Mouse (Mus musculus) hindbrain, embryonic 13.5 days (tissue): ENCODE results near the gene Arfgap2. TPM values are rescaled to one million over a fixed set of nuclear protein-coding genes. Genes with fewer than 3 reads are reported as not detected.
A peak's percentile ranks its signal among the peaks of the same experiment; 100 is the strongest.

Source experiments
- ATAC-seq: fragments of 200-750 bp; cut with Nextera tagmentation; 2 replicates; pipeline ENCODE4 v1.8.0; 2017; ENCODE audit warnings: moderate TSS enrichment; ENCODE audit not compliant: low FRiP score
- H3K27ac ChIP-seq: fragments of 300-500 bp; sonication (generic); 2 replicates; pipeline ENCODE4 v1.5.1; 2015; ENCODE audit warnings: inconsistent platforms, mild to moderate bottlenecking, moderate library complexity
- H3K27me3 ChIP-seq: fragments of 300-500 bp; sonication (generic); 2 replicates; pipeline ENCODE4 v1.6.1; 2015; ENCODE audit warnings: mild to moderate bottlenecking, inconsistent platforms
- H3K36me3 ChIP-seq: fragments of 300-500 bp; sonication (generic); 2 replicates; pipeline ENCODE4 v1.6.1; 2015; ENCODE audit warnings: mild to moderate bottlenecking, inconsistent platforms
- H3K4me1 ChIP-seq: fragments of 300-500 bp; sonication (generic); replicated peaks from 2 replicates; pipeline ENCODE4 v1.6.1; 2015; ENCODE audit warnings: inconsistent platforms
- H3K4me2 ChIP-seq: fragments of 300-500 bp; sonication (generic); 2 replicates; pipeline ENCODE4 v1.6.1; 2015; ENCODE audit warnings: inconsistent platforms, mild to moderate bottlenecking, moderate library complexity
- H3K4me3 ChIP-seq: fragments of 300-500 bp; sonication (generic); 2 replicates; pipeline ENCODE4 v1.5.1; 2015; ENCODE audit warnings: mild to moderate bottlenecking, inconsistent platforms
- H3K9ac ChIP-seq: fragments of 300-500 bp; sonication (generic); 2 replicates; pipeline ENCODE4 v1.6.1; 2015; ENCODE audit warnings: mild to moderate bottlenecking, inconsistent platforms
- H3K9me3 ChIP-seq: fragments of 300-500 bp; sonication (generic); 2 replicates; pipeline ENCODE4 v1.6.1; 2016; ENCODE audit warnings: inconsistent platforms
- WGBS: fragments of 180-500 bp; shearing (Covaris S2); methylation state at CpG from one replicate; pipeline ENCODE4 v1.1.7; 2015; 5-methylcytosine and 5-hydroxymethylcytosine counted together
- polyA plus RNA-seq: library from polyadenylated mRNA; unstranded; fragments of >200 nt; fragmentation: Nextera tagmentation; extraction: Ambion mirVana; gene quantifications from 2 replicates; pipeline ENCODE4 v1.2.1, GENCODE M21; 2015

The Arfgap2 gene
- polyA plus RNA-seq, 1 experiment from 2014 or later, result 69.4 TPM

DNA sequence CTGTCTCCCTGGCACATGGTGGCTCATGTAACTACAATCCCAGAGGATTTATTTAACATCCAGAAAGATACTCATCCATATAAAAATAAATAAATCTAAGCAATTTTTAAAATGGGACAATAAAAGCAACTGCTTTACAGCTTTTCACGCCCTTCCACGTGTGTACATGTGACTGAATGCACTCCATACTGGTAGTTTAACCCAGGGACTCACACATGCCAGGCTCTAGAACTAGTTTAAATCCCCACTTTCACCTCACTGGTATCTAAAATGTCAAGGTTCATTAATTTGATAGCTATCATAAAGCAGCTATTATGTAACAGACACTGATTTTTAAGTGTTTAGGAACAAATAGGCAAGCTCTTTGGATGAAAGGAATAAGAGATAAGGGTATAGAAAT, 57.1 kb downstream of the Arfgap2 start:
- no peak overlapping the region for H3K27ac ChIP-seq
- H3K36me3 ChIP-seq, result no peaks in the 10 kb centered on the region
- no peak overlapping the region for H3K9ac ChIP-seq
- no peaks in the 10 kb centered on the region for H3K9me3 ChIP-seq
- no peak overlapping the region for H3K4me2 ChIP-seq
- peaks cover 13% of the 10 kb centered on the region for H3K4me1 ChIP-seq
- WGBS, result 91% methylated on average over 2 of the region's 2 CpGs
- H3K4me3 ChIP-seq, result no peak overlapping the region
- no peak for ATAC-seq
- H3K27me3 ChIP-seq, result no peaks in the 10 kb centered on the region

DNA sequence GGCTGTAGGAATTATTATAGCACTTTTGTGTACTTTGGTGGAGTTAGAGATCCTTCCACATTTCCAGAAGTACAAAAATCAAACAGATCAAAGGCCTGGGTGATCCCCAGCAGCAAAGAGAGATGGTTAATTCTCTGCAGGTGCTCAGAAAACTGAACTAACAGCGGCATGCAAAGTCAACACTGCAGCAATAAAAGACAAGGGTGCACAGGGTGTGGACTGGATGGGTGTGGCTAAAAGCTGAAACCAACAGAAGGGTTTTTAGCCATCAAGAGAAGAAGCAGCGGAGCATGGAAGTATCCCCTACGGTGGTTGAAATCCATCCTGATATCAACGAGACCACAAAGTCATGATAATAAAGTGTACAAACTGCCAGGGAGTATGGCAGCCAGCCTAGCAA, 57.7 kb downstream of the Arfgap2 start:
- WGBS, result 79% methylated on average over 4 of the region's 4 CpGs
- ATAC-seq, result no peak
- Histone ChIP-seq H3K36me3 (no peaks in the 10 kb centered on the region), H3K4me3 (no peak overlapping the region), H3K9me3 (no peaks in the 10 kb centered on the region), H3K4me2 (no peak overlapping the region), H3K4me1 (peaks cover 18% of the 10 kb centered on the region), H3K27me3 (no peaks in the 10 kb centered on the region), H3K9ac (no peak overlapping the region), H3K27ac (no peak overlapping the region)

DNA sequence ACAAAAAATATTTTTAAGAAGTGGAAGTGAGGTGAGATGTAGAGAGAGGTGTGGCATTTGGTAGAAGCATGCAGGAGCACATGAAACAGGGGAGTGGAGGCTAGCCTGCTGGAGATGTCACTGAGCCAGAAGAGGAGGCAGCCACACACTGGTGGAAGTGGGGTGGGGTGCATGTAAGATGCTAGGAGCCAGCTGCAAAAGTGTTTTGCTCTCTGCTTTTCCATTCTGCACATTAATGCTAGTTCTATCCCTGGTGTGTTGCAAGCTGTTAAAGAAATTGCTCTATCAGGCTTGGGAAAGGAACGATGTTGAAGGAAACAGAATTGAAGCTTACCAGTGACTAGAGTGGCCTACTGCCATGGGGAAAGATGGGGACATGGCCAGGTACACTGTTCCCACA, 59.6 kb downstream of the Arfgap2 start:
- Histone ChIP-seq H3K27me3 (no peaks in the 10 kb centered on the region), H3K36me3 (no peaks in the 10 kb centered on the region), H3K27ac (peak overlapping the region; percentile 31; the same call in 1 of the 2 replicates), H3K4me2 (no peak overlapping the region), H3K9me3 (no peaks in the 10 kb centered on the region), H3K4me3 (no peak overlapping the region), H3K4me1 (peaks cover 31% of the 10 kb centered on the region), H3K9ac (no peak overlapping the region)
- 76% methylated on average over 1 of the region's 1 CpGs for whole genome bisulfite sequencing
- ATAC-seq, result no peak

DNA sequence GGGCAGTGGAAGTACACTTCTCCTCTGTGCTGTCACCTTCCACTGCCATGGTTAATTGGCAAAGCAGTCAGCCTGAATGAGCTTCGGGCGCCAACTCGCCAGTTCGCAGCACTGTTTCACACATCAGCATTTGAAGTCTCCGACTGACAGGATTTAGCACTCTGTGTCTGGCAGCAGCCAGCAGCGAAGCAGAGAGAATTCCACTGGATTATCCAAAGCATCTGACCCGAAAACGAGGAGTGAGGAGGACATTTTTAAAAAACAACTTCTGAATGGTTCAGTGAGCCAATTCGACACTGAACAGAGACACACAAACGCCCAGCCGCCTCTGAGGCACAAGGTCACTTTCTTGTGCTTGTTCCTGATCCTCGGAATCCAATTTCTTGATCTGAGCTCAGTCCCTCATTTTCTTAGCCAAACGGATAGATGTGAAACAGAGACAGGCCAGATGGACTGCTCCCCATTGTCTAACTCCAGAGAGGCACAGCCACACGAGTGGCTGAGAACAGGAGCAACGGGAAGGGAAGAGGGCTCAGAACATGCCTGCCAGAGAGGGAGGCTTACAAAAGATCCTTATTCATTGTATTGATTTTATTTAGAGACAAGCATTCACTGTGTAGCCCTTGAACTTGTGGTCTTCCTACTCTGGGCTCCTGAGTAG, 60.1 kb downstream of the Arfgap2 start:
- WGBS, result 40% methylated on average over 15 of the region's 15 CpGs
- H3K36me3 ChIP-seq, result no peaks in the 10 kb centered on the region
- H3K27me3 ChIP-seq, result no peaks in the 10 kb centered on the region
- no peak for ATAC-seq
- H3K9ac ChIP-seq, result no peak overlapping the region
- no peaks in the 10 kb centered on the region for H3K9me3 ChIP-seq
- peak overlapping the region; percentile 31 for H3K27ac ChIP-seq
- peaks cover 36% of the 10 kb centered on the region for H3K4me1 ChIP-seq
- H3K4me3 ChIP-seq, result no peak overlapping the region
- H3K4me2 ChIP-seq, result no peak overlapping the region

Other genes with a start within 250 kb of the Arfgap2 start
- gene Rapsn, start 229.4 kb upstream of the Arfgap2 start, polyA plus RNA-seq, result 0.99 and 1.6 TPM in 2 replicates
- gene Psmc3, start 211.0 kb upstream of the Arfgap2 start, polyA plus RNA-seq, result 238 and 241 TPM in 2 replicates
- gene Slc39a13, start 194.6 kb upstream of the Arfgap2 start, polyA plus RNA-seq, result 28.1 and 29.4 TPM in 2 replicates
- gene Spi1, start 182.6 kb upstream of the Arfgap2 start, polyA plus RNA-seq, result 3.5 and 3.9 TPM in 2 replicates
- gene Mybpc3, start 146.8 kb upstream of the Arfgap2 start, polyA plus RNA-seq, result 0.23 and 0.58 TPM in 2 replicates
- 56.7 and 59.2 TPM in 2 replicates for gene Madd, start 81.1 kb upstream of the Arfgap2 start, polyA plus RNA-seq
- 1.7 and 1.8 TPM in 2 replicates for gene Nr1h3, start 62.1 kb upstream of the Arfgap2 start, polyA plus RNA-seq
- 38.0 and 41.3 TPM in 2 replicates for gene Acp2, start 62.1 kb upstream of the Arfgap2 start, polyA plus RNA-seq
- gene Ddb2, start 28.0 kb upstream of the Arfgap2 start, polyA plus RNA-seq, result 14.1 and 15.2 TPM in 2 replicates
- gene Pacsin3, start 9.0 kb upstream of the Arfgap2 start, polyA plus RNA-seq, result 12.8 and 14.5 TPM in 2 replicates
- gene 1110051M20Rik, start 179.7 kb downstream of the Arfgap2 start, polyA plus RNA-seq, result 147 and 155 TPM in 2 replicates
- gene Lrp4, start 192.5 kb downstream of the Arfgap2 start, polyA plus RNA-seq, result 4.3 and 5.0 TPM in 2 replicates